Mouse (Mus musculus): ENCODE data around the gene Fsip2. TPM values are rescaled to one million over a fixed set of nuclear protein-coding genes. Genes with fewer than 3 reads are reported as not detected.

Fsip2 gene
- total RNA-seq (2023), result not detected

GRCm38 (mm10) chr2:82943472-82943871 lies at the start of gene Fsip2:
TSS of gene Fsip2 (plus strand) at chr2:82943634.

